Mouse (Mus musculus): Measurements from ENCODE around the gene Six3. TPM values are rescaled to one million over a fixed set of nuclear protein-coding genes. Genes with fewer than 3 reads are reported as not detected.

The Six3 gene
- polyA plus RNA-seq, 1 experiment = 2.3 TPM

- Histone ChIP-seq H3K27ac (ENCODE audit: insufficient read depth, low read length) (no peak overlapping the region), H3K4me3 (ENCODE audit: insufficient read depth, low read length) (no peak overlapping the region), H3K4me1 (ENCODE audit: control insufficient read depth, insufficient read depth, low read length) (no peaks in the 10 kb centered on the region)
- TF ChIP-seq POLR2A (IDR thresholded peaks at IDR 0.05; ENCODE audit: extremely low read depth, insufficient read depth, low read length) (no peak), CTCF (IDR thresholded peaks at IDR 0.05; ENCODE audit: extremely low read depth, insufficient read depth, low read length) (no peak)
Measured at GRCm38 (mm10) chr17:85631106-85631505, 17.7 kb downstream of the Six3 start.

GRCm38 (mm10) chr17:85633619-85634018 lies 20.2 kb downstream of the Six3 start:
- Histone ChIP-seq H3K4me1 (ENCODE audit: control insufficient read depth, insufficient read depth, low read length) (no peaks in the 10 kb centered on the region), H3K4me3 (ENCODE audit: insufficient read depth, low read length) (no peak overlapping the region), H3K27ac (ENCODE audit: insufficient read depth, low read length) (no peak overlapping the region)
- TF ChIP-seq CTCF (IDR thresholded peaks at IDR 0.05; ENCODE audit: extremely low read depth, insufficient read depth, low read length) = peak; percentile 86
- no peak for TF ChIP-seq POLR2A (IDR thresholded peaks at IDR 0.05; ENCODE audit: extremely low read depth, insufficient read depth, low read length)

GRCm38 (mm10) chr17:85637876-85638275 lies 24.5 kb downstream of the Six3 start:
- Histone ChIP-seq H3K4me3 (ENCODE audit: insufficient read depth, low read length) (no peak overlapping the region), H3K4me1 (ENCODE audit: control insufficient read depth, insufficient read depth, low read length) (no peaks in the 10 kb centered on the region), H3K27ac (ENCODE audit: insufficient read depth, low read length) (no peak overlapping the region)
- TF ChIP-seq POLR2A (IDR thresholded peaks at IDR 0.05; ENCODE audit: extremely low read depth, insufficient read depth, low read length) = no peak
- TF ChIP-seq CTCF (IDR thresholded peaks at IDR 0.05; ENCODE audit: extremely low read depth, insufficient read depth, low read length) = no peak

- no peaks in the 10 kb centered on the region; the same call in 1 of the 2 replicates for H3K4me1 ChIP-seq (ENCODE audit: control insufficient read depth, insufficient read depth, low read length)
- TF ChIP-seq POLR2A (IDR thresholded peaks at IDR 0.05; ENCODE audit: extremely low read depth, insufficient read depth, low read length) (no peak), CTCF (IDR thresholded peaks at IDR 0.05; ENCODE audit: extremely low read depth, insufficient read depth, low read length) (no peak)
- H3K4me3 ChIP-seq (ENCODE audit: insufficient read depth, low read length) = 0 out of 2 replicates have a peak overlapping the region, but pooled peaks have one; percentile 2
- no peak overlapping the region for H3K27ac ChIP-seq (ENCODE audit: insufficient read depth, low read length)
Measured at GRCm38 (mm10) chr17:85645312-85645711, 31.9 kb downstream of the Six3 start.

- H3K27ac ChIP-seq (ENCODE audit: insufficient read depth, low read length) = no peak overlapping the region
- 0 out of 2 replicates have a peak overlapping the region, but pooled peaks have one; percentile 2 for H3K4me3 ChIP-seq (ENCODE audit: insufficient read depth, low read length)
- TF ChIP-seq POLR2A (IDR thresholded peaks at IDR 0.05; ENCODE audit: extremely low read depth, insufficient read depth, low read length) (no peak), CTCF (IDR thresholded peaks at IDR 0.05; ENCODE audit: extremely low read depth, insufficient read depth, low read length) (0 out of 2 replicates have a peak, but pooled peaks have one; percentile 17)
- H3K4me1 ChIP-seq (ENCODE audit: control insufficient read depth, insufficient read depth, low read length) = no peaks in the 10 kb centered on the region; the same call in 1 of the 2 replicates
Measured at GRCm38 (mm10) chr17:85645718-85646665, 32.6 kb downstream of the Six3 start.

GRCm38 (mm10) chr17:85660016-85660415 lies 46.6 kb downstream of the Six3 start:
- Histone ChIP-seq H3K4me1 (ENCODE audit: control insufficient read depth, insufficient read depth, low read length) (no peaks in the 10 kb centered on the region), H3K4me3 (ENCODE audit: insufficient read depth, low read length) (no peak overlapping the region), H3K27ac (ENCODE audit: insufficient read depth, low read length) (no peak overlapping the region)
- TF ChIP-seq POLR2A (IDR thresholded peaks at IDR 0.05; ENCODE audit: extremely low read depth, insufficient read depth, low read length) = no peak
- no peak for TF ChIP-seq CTCF (IDR thresholded peaks at IDR 0.05; ENCODE audit: extremely low read depth, insufficient read depth, low read length)

GRCm38 (mm10) chr17:85661521-85661920 lies 48.1 kb downstream of the Six3 start:
- H3K27ac ChIP-seq (ENCODE audit: insufficient read depth, low read length) = no peak overlapping the region
- no peak overlapping the region for H3K4me3 ChIP-seq (ENCODE audit: insufficient read depth, low read length)
- no peak for TF ChIP-seq POLR2A (IDR thresholded peaks at IDR 0.05; ENCODE audit: extremely low read depth, insufficient read depth, low read length)
- no peak for TF ChIP-seq CTCF (IDR thresholded peaks at IDR 0.05; ENCODE audit: extremely low read depth, insufficient read depth, low read length)
- H3K4me1 ChIP-seq (ENCODE audit: control insufficient read depth, insufficient read depth, low read length) = no peaks in the 10 kb centered on the region

- no peak overlapping the region for H3K4me3 ChIP-seq (ENCODE audit: insufficient read depth, low read length)
- H3K27ac ChIP-seq (ENCODE audit: insufficient read depth, low read length) = no peak overlapping the region
- TF ChIP-seq POLR2A (IDR thresholded peaks at IDR 0.05; ENCODE audit: extremely low read depth, insufficient read depth, low read length) (no peak), CTCF (IDR thresholded peaks at IDR 0.05; ENCODE audit: extremely low read depth, insufficient read depth, low read length) (no peak)
- no peaks in the 10 kb centered on the region for H3K4me1 ChIP-seq (ENCODE audit: control insufficient read depth, insufficient read depth, low read length)
Measured at GRCm38 (mm10) chr17:85664202-85664601, 50.8 kb downstream of the Six3 start.

- Histone ChIP-seq H3K4me3 (ENCODE audit: insufficient read depth, low read length) (0 out of 2 replicates have a peak overlapping the region, but pooled peaks have one; percentile 11), H3K4me1 (ENCODE audit: control insufficient read depth, insufficient read depth, low read length) (no peaks in the 10 kb centered on the region), H3K27ac (ENCODE audit: insufficient read depth, low read length) (no peak overlapping the region)
- no peak for TF ChIP-seq POLR2A (IDR thresholded peaks at IDR 0.05; ENCODE audit: extremely low read depth, insufficient read depth, low read length)
- TF ChIP-seq CTCF (IDR thresholded peaks at IDR 0.05; ENCODE audit: extremely low read depth, insufficient read depth, low read length) = peak; percentile 76
Measured at GRCm38 (mm10) chr17:85664618-85665320, 51.4 kb downstream of the Six3 start.

Other genes with a start within 250 kb of the Six3 start
- gene Six2, start 74.7 kb downstream of the Six3 start, polyA plus RNA-seq (2012; rRNA removed) = 0.36 and 0.48 TPM in 2 replicates